Mouse (Mus musculus) c-Kit-negative CD71-positive TER-119-positive erythroid progenitor cells, embryonic 14.5 days (primary cell): ENCODE measurements around the gene Bnc1.

Experiments used
- DNase-seq: peaks from one replicate; pipeline ENCODE4 v3.0.0-alpha.2; 2013; ENCODE audit warnings: low read depth, low spot score

The Bnc1 gene

DNA sequence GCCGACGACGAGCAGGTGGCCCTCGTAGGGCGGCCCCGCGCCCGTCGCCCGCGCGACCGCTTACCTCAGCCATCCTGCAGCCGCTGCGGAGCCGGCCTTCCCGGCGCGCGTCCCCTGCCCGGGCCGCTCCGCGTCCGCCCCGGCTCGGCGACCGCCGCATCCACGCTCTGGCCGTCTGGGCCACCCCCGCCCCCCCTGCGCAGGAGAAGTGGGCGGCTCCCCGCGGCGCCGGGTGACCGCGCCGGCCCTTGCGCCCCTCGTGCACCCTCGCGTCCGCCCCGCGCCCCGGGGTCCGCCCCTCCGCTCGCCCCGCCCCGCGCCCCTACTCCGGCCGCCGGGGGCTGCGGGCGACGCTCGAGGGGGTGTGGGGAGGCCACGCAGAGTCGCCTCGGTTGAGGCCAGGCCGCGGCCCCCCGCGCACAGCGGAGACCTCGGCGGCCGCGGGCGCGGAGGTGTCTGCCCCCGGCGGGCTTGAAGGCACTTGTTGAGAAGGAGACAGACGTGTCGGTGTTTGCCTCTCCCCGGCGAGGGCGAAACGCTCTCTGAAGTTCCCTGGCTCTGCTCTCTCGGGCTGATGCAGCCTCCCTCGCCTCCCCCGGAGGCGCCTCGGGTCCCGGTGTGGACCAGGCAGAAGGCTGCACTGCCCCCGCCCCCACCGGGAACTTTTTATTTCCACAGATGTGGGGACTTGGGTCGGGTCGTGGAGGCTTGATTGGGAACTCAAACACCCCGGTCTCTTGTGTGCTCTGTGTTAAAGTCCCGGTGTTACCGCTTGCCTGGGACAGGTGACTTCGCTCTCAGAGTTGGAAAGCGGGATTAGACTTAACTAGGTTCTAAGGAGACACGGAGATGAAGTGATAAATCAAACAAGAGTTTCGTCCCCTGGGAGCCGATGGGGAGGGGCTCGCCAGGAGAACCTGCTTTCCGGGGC lies at the start of gene Bnc1:
TSS of gene Bnc1 (minus strand) at position 162 of the 931 bp plus-strand sequence.
- no peak for DNase-seq

DNA sequence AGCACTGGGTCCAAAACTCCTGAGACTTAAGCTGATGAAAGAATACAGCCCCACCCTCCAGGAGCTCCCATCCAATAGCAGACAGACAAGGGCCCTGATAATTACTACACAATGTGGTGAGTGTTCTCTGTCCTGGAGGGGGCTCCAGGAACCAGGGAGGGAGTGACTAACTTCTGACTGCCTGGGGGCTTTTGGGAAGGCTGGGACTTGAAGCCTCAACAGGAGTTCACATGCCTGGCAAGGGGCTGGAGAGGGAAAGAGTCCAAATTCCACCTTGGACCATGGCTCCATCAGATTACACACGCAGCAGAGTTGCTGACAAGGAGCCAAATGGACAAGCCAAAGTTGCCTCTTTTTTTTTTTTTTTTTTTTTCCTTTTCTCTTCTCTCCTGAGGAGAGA lies 41.3 kb upstream of the Bnc1 start:
- DNase-seq, result no peak

DNA sequence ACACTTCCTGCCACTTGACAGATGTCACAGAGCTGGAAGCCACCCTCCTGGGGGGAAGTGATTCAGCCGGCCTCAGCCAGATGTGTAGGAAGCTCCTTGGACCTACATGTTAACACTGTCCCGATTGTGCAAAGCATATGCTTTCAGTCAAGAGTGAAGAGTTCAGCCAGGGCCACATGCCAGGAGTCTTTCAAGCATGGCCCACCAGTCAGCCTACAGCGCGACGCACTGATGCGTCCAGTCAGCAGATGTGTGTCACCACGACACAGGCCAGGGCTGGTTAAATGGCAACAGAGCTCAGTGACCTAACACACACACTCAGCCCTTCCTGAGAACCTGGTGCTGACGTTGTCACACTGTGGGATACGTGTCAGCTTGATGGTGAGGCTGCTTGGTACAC lies 37.6 kb upstream of the Bnc1 start:
- no peak for DNase-seq

DNA sequence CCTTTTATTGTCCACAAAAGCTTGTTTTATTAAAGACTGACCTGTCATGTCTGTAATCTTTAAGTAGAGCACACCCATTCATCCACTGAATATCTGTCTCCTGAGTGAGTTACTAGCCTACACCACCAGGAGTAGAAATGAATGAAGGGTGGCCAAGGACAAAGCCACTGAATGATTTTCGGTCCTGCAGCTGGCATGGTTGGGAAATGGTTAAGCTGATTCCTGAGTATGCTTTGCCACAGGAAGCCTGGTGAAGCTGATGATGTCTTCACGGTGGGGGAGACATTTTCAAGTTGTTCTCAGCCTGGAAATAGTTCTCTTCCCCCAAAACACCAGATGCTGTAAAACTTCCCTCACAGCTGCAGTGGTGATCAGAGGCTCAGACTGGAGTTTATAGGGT lies 33.7 kb upstream of the Bnc1 start:
- DNase-seq, result no peak

DNA sequence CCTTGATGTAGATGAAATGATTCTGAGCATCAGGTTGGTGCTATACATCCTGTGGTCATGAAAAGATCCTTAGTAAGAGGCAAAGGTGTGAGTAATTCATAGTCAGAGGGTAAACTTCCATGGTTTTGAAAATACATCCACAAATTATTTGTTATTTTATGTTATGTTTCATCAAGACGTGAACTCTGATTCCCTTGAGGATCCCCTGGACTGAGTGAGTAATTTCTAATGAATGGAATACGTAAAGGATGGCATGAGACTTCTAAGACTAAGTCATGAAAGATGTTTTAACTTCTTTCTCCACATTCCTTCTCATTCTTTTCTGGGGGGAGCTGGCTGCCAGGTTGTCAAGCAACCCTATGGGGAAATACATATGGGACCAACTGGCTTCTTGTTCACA lies 31.6 kb upstream of the Bnc1 start:
- DNase-seq, result no peak

DNA sequence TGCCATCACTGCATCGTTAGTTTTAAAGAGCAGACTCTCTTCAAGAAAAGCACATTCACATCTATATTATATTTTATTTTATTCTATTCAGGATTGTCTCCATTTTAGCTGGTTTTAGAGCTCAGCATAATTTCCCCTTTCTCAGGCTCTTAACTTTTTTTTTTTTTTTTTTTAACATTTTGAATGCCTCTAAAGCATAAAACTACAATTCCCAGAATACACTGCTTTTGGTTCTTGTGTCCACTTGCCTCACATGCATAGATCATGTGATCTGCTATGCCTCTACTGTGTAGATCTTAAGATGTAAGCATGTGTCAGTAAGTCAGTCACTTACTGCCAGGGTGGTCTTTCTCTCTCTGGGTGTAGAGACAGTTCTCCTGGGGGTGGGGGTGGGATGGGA lies 30.3 kb upstream of the Bnc1 start:
- no peak for DNase-seq

DNA sequence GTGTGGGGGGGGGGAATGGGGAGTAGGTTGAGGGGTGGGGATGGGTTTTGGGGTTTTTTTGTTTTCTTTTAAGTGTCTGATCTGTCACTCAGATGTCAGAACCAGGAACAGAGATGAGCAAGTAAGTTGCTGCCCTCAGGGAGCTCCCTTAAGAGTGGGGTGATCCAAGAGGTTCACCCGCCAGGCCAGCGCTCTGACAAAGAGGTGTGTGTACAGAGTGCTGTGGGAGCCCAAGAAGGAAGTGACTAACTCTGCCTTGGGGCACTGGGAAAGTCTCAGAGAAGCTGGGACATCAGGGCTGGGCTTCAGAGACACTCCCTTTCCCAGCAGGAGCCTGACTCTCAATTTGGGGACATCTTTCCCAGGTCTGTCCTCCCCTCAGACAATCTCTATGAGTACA lies 25.9 kb upstream of the Bnc1 start:
- no peak for DNase-seq

DNA sequence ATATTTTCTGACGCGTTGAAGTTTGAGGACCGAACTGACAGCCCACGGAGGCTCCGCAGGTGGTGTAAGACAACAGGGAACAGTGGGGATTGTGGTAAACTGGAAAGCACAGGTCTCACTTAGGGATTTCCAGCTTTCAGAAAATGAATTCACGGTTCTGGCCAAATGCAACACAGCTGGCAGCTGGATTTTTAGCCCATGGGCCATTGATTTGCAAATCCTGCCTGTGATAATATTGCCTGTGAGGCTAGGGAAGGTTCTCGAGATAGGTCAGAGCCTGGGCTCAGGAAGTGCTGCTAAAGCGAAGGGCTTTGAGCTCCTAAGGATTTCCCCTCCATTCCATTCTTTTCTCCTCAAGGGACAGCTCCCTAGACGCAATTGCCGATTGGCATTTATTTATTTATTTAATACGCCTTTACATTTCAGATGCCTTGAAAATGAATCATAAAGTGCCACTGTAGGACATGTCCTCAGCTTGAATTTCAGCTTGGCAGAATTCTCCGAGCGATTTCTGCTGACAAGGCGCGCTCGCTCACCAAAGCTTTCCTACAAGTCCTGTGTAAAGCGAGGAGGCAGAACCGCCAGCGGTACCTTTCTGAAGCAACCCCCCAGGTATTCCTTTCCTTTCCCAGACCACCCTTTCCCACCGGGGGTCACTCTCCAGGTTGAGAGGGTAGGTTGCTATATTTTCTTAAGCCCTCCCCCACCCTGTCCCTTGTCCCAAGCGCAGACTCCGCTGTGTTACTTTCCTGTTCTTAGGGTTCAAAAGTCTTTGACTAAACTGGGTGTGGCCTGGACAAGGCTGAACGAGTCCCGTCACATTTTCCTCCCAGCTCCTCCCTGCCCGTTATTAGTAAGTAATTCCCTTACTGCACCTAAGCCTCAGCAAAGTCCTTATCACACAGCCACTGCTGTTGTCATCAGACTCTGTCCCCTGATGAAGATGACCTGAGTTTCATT lies 24.9 kb upstream of the Bnc1 start:
- no peak for DNase-seq

DNA sequence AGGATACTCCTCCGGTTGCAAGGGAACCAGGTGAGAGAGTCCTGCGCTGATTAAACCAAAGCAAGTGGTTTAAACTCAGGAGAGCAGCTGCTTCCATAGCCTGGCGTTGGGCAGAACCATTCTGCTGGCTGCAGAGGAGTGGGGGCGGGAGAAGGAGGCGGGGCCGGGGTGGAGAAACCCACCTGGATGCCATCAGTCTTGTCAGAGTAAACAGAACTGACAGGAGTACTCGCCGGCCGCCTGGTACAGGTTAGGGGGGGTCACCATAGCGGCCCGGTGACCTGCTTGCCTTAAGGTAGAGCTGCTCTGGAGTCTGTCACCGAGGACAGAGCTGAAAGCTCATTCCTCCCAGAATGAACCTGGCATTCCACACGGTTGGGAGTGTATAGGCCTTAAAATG lies 20.4 kb upstream of the Bnc1 start:
- no peak for DNase-seq

DNA sequence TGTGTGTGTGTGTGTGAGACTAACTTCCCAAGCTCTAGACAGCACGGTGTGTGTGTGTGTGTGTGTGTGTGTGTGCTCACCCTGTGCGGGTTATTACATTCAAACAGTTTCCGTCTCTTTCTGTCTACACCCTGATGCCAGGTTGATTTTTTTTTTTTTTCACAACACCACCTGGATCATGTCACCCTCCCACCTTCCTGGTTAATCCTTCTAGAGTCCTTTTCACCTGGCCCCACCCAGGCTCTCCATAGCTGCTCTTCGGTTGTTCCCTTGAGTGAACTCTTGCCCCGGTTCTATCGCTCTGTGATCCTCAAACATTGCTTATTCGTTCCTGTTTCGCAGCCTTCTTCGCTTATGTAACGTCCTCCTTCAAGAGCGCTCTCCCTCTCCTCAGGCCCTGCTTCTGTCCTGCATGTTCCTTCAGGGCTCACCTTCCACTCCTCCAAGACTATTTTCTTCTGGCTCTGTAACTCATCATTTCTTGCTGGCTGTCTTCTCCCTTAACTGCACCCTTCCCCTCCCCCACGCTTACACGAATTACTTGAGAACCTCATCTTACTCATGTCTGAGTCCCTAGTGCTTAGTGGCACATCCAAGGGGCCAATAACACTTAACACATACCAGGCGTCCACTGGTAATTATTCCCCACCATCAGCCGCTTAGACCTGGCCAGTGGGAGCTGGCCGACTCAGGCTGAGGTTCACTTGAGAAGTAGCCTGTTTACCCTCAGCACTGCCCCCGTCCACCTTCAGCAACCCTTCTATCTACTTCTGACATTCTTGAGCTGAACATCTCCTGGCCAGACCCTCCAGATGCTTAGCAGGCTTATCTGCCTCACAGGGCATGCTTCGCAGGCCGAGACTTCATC lies 19.7 kb upstream of the Bnc1 start:
- no peak for DNase-seq

DNA sequence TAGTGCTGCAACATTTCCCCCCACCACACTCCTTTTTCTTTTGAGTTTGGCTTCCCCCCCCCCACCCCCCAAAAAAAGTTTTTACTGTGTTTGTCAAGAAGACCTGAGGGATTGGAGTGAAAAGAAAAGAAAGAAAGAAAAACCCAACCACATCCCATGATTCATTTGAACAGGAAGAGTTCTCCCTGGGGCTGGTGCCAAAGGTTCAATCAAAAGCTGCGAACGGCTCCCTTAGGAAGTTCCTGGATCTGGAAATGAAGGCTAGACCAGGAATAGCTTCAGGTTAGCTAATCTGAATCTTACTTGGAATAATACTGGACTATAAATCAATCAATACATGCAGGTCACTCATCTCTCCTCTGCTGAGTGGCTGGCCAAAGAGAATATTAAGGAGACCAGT lies 15.1 kb upstream of the Bnc1 start:
- no peak for DNase-seq

DNA sequence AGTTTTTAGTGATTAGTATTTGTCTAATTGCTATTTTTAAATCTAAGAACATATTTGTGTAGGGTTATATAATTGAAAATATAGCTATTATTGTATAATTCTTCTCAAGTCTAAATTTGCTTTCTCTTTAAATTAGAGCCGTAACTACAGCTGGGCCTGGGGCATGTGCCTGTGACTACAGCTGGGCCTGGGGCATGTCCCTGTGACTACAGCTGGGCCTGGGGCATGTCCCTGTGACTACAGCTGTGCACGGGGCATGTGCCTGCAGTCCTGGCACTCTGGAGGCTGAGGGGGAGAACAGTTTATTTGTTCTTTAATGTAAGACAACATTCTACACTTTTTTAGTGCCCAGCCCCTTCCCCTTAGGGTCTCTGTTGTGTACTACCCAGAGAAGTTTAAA lies 12.1 kb upstream of the Bnc1 start:
- no peak for DNase-seq

DNA sequence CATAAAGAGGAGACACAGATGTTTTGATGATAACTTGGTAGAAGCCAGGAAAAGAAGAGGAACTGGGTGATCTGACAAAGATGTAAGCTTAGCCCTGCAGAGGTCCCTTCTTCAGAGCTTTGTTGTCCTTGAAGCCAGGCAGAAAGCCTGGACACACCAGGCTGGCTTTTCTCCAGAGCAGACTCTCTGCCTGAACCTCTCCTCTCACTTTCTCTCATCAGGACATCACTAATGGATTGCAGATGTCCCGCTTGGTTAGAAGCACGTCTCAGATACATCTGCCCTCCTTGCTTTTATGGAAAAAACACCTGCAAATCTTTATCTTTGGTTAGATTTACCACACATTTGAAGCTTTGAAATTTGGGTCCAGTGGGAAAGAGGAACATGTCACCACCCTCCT lies 7.7 kb upstream of the Bnc1 start:
- DNase-seq, result no peak

DNA sequence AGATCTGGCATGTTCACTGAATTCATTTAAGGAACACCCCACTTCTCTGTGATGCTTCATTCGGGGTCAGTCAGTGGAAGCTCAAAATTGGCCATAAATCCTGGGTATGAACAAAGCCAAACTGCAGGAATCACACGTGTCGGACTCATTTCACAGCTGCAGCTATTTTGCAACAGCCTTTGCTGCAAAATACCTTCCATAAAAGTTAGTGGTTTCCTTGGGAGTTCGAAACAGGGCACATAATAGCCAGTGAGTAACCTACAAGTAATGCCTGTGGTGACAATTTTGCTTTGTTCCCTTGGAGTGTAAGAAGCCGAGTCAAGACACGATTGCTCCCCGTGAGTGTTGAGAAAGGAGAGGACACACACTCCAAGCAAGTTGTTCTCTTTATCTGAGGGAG lies 7.3 kb upstream of the Bnc1 start:
- DNase-seq, result no peak

DNA sequence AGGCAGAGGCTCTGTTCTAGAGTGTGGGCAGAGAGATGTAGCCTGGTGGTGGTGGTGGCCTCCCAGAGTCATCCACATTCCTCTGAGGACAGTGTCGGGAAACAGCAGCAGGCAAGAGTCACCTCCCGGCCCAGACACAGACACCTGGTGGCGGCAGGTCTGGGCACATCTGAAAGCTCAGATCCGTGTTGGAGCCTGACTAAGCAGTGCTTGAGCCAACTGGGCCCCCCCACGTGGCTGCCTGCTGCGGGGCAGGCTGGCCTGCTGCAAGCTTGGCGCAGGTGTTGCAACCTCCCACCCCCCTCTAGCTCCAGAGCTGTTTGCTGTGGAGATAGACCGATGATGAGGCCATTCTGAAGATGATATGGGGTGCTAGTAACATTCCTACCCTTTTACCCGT lies 3.9 kb upstream of the Bnc1 start:
- no peak for DNase-seq

DNA sequence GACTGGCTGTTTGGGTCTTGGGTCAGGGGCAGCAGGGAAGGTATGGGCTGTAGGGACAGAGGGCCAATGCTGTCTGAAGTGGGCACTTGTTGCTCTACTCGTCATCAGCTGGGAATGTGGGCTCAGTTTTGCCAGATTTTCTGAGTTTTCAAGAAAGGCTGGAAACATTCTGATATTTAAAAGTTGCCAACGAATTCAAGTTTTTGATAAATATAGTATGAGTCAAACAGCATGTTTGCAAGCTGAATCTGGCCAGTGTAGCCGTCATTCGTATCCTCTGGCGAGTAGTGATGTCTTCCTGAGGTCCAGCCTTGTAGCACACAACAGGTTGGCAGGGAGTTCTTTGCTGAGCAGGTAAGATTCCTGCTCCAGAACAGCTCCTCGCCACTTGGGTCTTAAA lies 3.0 kb upstream of the Bnc1 start:
- DNase-seq, result no peak

DNA sequence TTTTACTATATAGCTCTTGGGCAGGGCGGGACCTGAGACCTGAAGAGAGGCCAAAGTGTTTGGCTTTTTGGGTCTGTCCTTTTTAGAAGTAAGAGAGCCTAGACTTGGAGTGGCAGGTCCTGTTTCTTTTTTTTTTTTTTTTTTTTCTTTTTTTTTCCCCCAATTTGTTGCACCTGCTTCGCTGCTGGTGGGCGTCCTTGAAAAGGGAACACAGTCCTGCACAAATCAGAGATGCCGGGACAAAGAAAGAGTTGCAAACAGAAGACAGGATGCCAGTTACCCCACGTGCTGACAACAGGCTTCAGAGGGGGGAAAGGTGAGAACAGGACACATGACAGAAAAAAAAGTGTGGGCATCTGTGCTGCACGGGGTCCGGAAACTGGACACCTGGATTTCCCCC lies 1.0 kb upstream of the Bnc1 start:
- no peak for DNase-seq

DNA sequence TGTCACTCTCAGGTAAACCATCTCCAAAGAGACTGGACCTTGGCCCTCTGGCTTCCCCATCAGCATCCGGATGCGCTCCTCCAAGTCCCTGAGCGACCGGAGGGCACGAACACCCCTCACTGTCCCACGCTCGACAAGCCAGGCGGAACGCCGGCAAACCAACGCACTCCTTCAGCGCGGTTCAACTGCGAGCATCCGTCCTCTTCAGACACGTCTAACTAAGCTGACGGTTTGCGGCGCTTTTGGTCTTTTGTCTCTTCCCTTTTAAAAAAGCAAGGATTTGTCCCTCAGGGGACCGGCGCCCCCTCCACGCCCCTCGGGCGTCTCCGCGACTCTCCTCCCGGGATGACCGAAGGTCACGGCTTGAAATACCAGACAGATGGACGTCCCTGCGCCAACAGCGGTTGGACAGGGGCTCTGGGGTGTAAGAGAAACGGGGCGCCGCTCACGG lies 456 bp downstream of the Bnc1 start:
- DNase-seq, result no peak

DNA sequence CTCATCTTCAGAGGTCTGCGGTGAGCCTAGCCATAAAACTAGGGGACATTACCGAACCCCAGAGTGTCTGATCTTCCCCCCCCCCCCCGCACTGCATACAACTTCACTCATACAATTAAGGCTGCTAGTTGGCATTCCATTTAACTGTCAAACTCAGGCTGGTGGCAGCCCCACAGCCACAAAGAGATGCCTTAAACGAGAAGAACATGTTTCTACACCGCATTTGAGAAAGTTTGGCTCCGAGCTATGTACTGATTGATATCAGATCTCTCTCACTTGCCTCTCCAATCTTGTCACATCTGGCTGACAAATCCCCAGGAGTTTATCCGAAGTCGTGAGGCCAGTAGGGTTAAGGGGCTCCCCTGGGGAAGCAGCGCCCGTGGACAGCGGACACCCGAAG lies 976 bp downstream of the Bnc1 start:
- DNase-seq, result no peak

DNA sequence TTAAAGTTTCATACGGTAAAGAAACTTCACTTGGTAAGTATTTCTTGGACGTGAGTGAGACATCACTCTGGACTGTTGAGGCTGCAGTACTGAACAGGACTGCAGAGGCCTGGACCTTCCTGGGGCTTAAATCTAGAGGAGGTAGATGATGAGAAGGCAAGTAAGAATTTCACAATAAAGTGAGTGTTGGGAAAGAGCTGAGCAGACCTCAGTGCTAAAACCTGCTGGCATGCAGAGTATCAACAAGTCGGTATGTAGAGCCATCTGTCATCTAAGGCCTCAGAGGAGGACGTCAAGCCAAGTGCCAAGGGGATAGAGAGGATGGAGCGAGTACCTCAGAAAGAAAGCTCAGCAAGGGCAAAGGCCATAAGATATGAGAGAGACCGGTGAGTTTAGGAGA lies 8.4 kb downstream of the Bnc1 start:
- DNase-seq, result no peak

DNA sequence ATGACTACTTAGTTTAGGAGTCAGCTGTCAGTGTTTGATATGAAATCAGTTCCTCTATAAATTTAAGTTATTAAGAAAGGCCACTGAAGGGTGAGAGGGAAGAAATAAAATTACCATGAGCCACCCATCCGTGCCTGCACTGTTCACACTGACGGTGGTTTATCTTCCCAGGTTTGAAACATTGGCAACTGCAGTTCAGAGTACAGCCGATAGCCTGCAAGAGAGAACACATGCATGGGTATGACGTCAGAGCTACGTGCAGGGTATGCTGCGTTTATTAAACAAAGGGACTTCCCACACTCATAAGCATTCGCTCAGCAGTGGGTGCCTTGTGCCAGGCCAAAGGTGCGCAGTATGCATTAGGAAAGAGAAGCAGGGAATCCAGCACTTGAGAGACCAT lies 13.8 kb downstream of the Bnc1 start:
- DNase-seq, result no peak

DNA sequence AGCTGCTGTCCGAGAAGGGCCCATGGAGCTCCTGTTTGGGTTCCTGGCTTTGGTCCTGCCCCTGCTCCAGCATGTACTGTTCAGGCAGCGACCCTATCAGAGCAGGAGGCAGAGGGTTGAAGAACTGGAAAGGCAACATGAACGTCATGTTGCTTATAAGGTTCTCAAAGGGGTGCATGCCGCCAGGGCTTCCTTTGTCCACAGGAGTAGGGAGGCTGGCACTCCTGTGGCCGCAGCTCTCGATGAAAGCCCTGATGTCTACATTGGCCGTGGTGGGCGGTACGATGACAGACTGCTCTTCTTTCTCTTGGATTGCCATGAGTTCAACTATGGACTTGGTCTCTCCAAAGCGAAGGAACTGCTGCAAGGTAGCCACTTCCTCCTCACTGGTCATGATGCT lies 17.5 kb downstream of the Bnc1 start:
- no peak for DNase-seq
